Mouse (Mus musculus) lung, postnatal 0 days (tissue): ENCODE measurements around the gene Myo10.

Experiments used
- CTCF ChIP-seq: IDR thresholded peaks from 2 replicates; pipeline ENCODE4 v1.5.1; 2016; ENCODE audit warnings: antibody characterized with exemption, mild to moderate bottlenecking
- EP300 ChIP-seq: IDR thresholded peaks from 2 replicates; pipeline ENCODE4 v1.6.1; 2016; ENCODE audit warnings: antibody characterized with exemption, mild to moderate bottlenecking, control low read depth

DNA sequence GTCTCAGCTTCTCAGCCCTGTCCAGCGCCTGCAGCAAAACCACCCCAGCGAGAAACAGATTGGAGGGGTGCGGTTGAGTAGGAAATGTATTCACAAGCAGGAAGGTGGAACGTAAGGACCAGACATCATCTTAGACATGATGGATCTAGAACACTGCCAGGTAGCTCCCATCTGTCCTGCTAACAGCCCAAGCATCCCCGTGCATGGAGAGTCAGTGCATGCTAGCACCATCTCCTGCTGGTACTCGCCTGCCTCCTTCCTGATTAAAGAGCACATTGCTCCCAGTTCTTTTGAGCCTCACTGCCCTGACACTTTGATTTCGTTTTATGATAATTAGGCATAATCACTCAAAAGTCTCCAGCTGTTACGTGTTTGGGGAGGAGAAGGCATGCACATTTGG is 96.9 kb downstream of the Myo10 start:
- TF ChIP-seq CTCF (no peak), EP300 (no peak)
